Mouse (Mus musculus) neural tube, embryonic 11.5 days (tissue): Measurements from ENCODE around the gene Zfp39. TPM values are rescaled to one million over a fixed set of nuclear protein-coding genes. Genes with fewer than 3 reads are reported as not detected.
A peak's percentile ranks its signal among the peaks of the same experiment; 100 is the strongest.

Experiments
- ATAC-seq: fragments of 200-750 bp; cut with Nextera tagmentation; 2 replicates; pipeline ENCODE4 v1.8.0; 2017; ENCODE audit warnings: moderate number of reproducible peaks, mild to moderate bottlenecking, moderate TSS enrichment, moderate library complexity; ENCODE audit not compliant: insufficient read depth, low FRiP score, low TSS enrichment
- DNase-seq: peaks from one replicate; pipeline ENCODE4 v3.0.0-alpha.2; 2015; ENCODE audit warnings: low spot score
- H3K27ac ChIP-seq: fragments of 300-500 bp; sonication (generic); 2 replicates; pipeline ENCODE4 v1.5.1; 2014; ENCODE audit warnings: low read depth, mild to moderate bottlenecking, low read length
- H3K27me3 ChIP-seq: fragments of 300-500 bp; sonication (generic); 2 replicates; pipeline ENCODE4 v1.6.1; 2014; ENCODE audit warnings: mild to moderate bottlenecking, low read length, mixed read lengths; ENCODE audit not compliant: control insufficient read depth, insufficient read depth
- H3K36me3 ChIP-seq: fragments of 300-500 bp; sonication (generic); 2 replicates; pipeline ENCODE4 v1.6.1; 2014; ENCODE audit warnings: mild to moderate bottlenecking, low read length, moderate library complexity, mixed read lengths; ENCODE audit not compliant: control insufficient read depth, insufficient read depth
- H3K4me1 ChIP-seq: fragments of 300-500 bp; sonication (generic); 2 replicates; pipeline ENCODE4 v1.6.1; 2014; ENCODE audit warnings: low read length, mixed read lengths; ENCODE audit not compliant: control insufficient read depth, insufficient read depth
- H3K4me2 ChIP-seq: fragments of 300-500 bp; sonication (generic); 2 replicates; pipeline ENCODE4 v1.6.1; 2014; ENCODE audit warnings: low read depth, mild to moderate bottlenecking, moderate library complexity
- H3K4me3 ChIP-seq: fragments of 300-500 bp; sonication (generic); 2 replicates; pipeline ENCODE4 v1.5.1; 2014; ENCODE audit warnings: low read depth, low read length
- H3K9ac ChIP-seq: fragments of 300-500 bp; sonication (generic); 2 replicates; pipeline ENCODE4 v1.6.1; 2014; ENCODE audit warnings: mild to moderate bottlenecking, low read length
- H3K9me3 ChIP-seq: fragments of 300-500 bp; sonication (generic); 2 replicates; pipeline ENCODE4 v1.6.1; 2016; ENCODE audit warnings: low read length; ENCODE audit not compliant: control insufficient read depth
- WGBS: fragments of 180-500 bp; shearing (Covaris S2); extraction: QIAGEN DNeasy Blood & Tissue Kit; methylation state at CpG from one replicate; pipeline ENCODE4 v1.1.7; 2014; 5-methylcytosine and 5-hydroxymethylcytosine counted together
- polyA plus RNA-seq: library from polyadenylated mRNA; unstranded; fragments of >200 nt; fragmentation: Nextera tagmentation; extraction: Ambion mirVana; gene quantifications from 2 replicates; pipeline ENCODE4 v1.2.1, GENCODE M21; 2014

The Zfp39 gene
- polyA plus RNA-seq, 1 experiment from 2014 or later = 7.2 TPM

DNA sequence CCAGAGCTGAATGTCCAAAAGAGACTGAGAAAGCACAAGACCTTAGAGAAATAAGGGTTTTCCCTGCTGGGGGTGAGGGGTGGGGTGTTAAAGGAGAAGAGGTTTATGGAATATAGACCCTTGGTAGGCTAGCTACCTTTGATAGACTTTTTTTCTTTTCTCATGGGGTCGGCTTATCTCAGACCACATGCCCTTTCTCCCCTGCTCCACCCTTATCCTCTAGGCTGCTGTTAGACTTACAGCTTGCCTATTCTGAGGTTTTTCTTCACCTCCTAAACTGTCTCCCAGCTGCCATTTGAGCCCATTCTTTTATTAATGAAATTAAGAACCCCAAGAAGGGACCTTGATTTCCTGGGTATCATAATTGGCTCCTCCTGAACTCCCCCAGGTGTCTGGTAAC lies 9.8 kb upstream of the Zfp39 start:
- 83% methylated on average over 1 of the region's 1 CpGs for WGBS
- Histone ChIP-seq H3K4me1 (no peaks in the 10 kb centered on the region), H3K27me3 (no peaks in the 10 kb centered on the region), H3K9ac (no peak overlapping the region), H3K36me3 (no peaks in the 10 kb centered on the region), H3K4me3 (no peak overlapping the region), H3K9me3 (no peaks in the 10 kb centered on the region), H3K27ac (no peak overlapping the region), H3K4me2 (no peak overlapping the region)
- ATAC-seq = no peak
- DNase-seq = no peak

DNA sequence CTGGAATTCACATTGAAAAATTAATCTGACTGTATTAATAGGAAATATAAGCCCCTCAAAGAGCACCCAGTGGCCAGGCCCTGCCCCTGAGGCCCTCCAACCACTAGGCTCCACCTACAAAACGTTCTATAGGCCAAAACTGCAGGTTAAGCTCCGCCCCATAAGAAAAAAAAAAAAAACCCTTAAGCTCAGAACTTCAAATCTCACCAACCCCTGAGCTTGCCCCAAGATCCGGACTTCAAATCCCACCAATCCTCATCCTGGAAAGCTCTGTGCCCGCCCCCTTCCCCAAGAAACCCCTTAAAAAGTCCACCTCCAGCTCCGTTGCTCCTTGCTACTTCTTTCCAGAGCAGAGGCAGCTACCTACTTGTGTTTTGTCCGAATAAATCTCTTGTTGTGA lies 813 bp upstream of the Zfp39 start:
- Histone ChIP-seq H3K9ac (no peak overlapping the region), H3K4me3 (no peak overlapping the region), H3K27ac (no peak overlapping the region), H3K4me2 (no peak overlapping the region), H3K9me3 (no peaks in the 10 kb centered on the region), H3K4me1 (peaks cover 6% of the 10 kb centered on the region; the same call in 1 of the 2 replicates), H3K36me3 (no peaks in the 10 kb centered on the region), H3K27me3 (no peaks in the 10 kb centered on the region)
- DNase-seq (peak; percentile 32), ATAC-seq (no peak)
- WGBS = 45% methylated on average over 6 of the region's 6 CpGs

GRCm38 (mm10) chr11:58904410-58904718 lies 339 bp upstream of the Zfp39 start:
- no peaks in the 10 kb centered on the region for H3K36me3 ChIP-seq
- 6% methylated on average over 8 of the region's 8 CpGs for WGBS
- DNase-seq = no peak
- ATAC-seq = 0 out of 2 replicates have a peak, but pooled peaks have one; percentile 27
- peaks cover 6% of the 10 kb centered on the region; the same call in 1 of the 2 replicates for H3K4me1 ChIP-seq
- H3K4me3 ChIP-seq = peak overlapping the region; percentile 76
- H3K4me2 ChIP-seq = peak overlapping the region; percentile 49
- no peak overlapping the region for H3K9ac ChIP-seq
- H3K9me3 ChIP-seq = no peaks in the 10 kb centered on the region
- H3K27ac ChIP-seq = no peak overlapping the region
- H3K27me3 ChIP-seq = no peaks in the 10 kb centered on the region

GRCm38 (mm10) chr11:58901080-58901479 lies 2.9 kb downstream of the Zfp39 start:
- Histone ChIP-seq H3K36me3 (no peaks in the 10 kb centered on the region), H3K27ac (no peak overlapping the region), H3K9me3 (no peaks in the 10 kb centered on the region), H3K9ac (no peak overlapping the region), H3K4me2 (no peak overlapping the region), H3K27me3 (no peaks in the 10 kb centered on the region), H3K4me1 (peaks cover 6% of the 10 kb centered on the region; the same call in 1 of the 2 replicates), H3K4me3 (no peak overlapping the region)
- DNase-seq = no peak
- no peak for ATAC-seq

GRCm38 (mm10) chr11:58897485-58897884 lies 6.5 kb downstream of the Zfp39 start:
- H3K9me3 ChIP-seq = no peaks in the 10 kb centered on the region
- DNase-seq (no peak), ATAC-seq (no peak)
- H3K4me2 ChIP-seq = no peak overlapping the region
- no peak overlapping the region for H3K9ac ChIP-seq
- no peaks in the 10 kb centered on the region for H3K4me1 ChIP-seq
- H3K27ac ChIP-seq = no peak overlapping the region
- no peaks in the 10 kb centered on the region for H3K36me3 ChIP-seq
- no peaks in the 10 kb centered on the region for H3K27me3 ChIP-seq
- no peak overlapping the region for H3K4me3 ChIP-seq
- 85% methylated on average over 6 of the region's 6 CpGs for WGBS

GRCm38 (mm10) chr11:58894456-58894855 lies 9.6 kb downstream of the Zfp39 start:
- 63% methylated on average over 6 of the region's 6 CpGs for WGBS
- no peaks in the 10 kb centered on the region for H3K9me3 ChIP-seq
- H3K4me3 ChIP-seq = no peak overlapping the region
- H3K9ac ChIP-seq = no peak overlapping the region
- DNase-seq = no peak
- H3K36me3 ChIP-seq = peaks cover 8% of the 10 kb centered on the region
- H3K27me3 ChIP-seq = no peaks in the 10 kb centered on the region
- no peak for ATAC-seq
- no peaks in the 10 kb centered on the region for H3K4me1 ChIP-seq
- H3K27ac ChIP-seq = no peak overlapping the region
- no peak overlapping the region for H3K4me2 ChIP-seq

DNA sequence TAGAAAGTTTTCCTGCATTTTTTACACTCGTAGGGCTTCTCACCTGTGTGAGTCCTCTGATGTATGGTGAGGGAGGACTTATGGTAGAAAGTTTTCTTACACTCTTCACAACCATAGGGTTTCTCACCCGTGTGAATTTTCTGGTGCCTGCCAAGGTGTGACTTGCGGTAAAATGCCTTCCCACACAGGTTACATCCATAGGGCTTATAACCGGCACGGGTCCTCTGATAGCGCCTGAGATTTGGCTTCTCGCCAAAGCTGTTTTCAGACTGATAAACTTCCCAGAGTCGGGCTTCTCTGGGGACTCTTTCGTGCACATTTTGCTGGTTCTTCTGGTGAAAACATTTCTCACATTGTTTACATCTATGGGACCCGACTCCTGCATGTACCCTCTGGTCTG lies 13.5 kb downstream of the Zfp39 start:
- Histone ChIP-seq H3K27ac (no peak overlapping the region), H3K4me2 (no peak overlapping the region), H3K4me1 (no peaks in the 10 kb centered on the region), H3K9ac (no peak overlapping the region), H3K27me3 (no peaks in the 10 kb centered on the region), H3K36me3 (peaks cover 8% of the 10 kb centered on the region), H3K9me3 (no peaks in the 10 kb centered on the region), H3K4me3 (no peak overlapping the region)
- 96% methylated on average over 10 of the region's 10 CpGs for WGBS
- ATAC-seq = no peak
- no peak for DNase-seq

GRCm38 (mm10) chr11:58883756-58884155 lies 20.3 kb downstream of the Zfp39 start:
- H3K4me3 ChIP-seq = no peak overlapping the region
- no peaks in the 10 kb centered on the region for H3K4me1 ChIP-seq
- H3K27me3 ChIP-seq = no peaks in the 10 kb centered on the region
- WGBS = 86% methylated on average over 8 of the region's 8 CpGs
- H3K36me3 ChIP-seq = no peaks in the 10 kb centered on the region; the same call in 1 of the 2 replicates
- H3K4me2 ChIP-seq = no peak overlapping the region
- DNase-seq (no peak), ATAC-seq (no peak)
- H3K27ac ChIP-seq = no peak overlapping the region
- no peak overlapping the region for H3K9ac ChIP-seq
- no peaks in the 10 kb centered on the region for H3K9me3 ChIP-seq

DNA sequence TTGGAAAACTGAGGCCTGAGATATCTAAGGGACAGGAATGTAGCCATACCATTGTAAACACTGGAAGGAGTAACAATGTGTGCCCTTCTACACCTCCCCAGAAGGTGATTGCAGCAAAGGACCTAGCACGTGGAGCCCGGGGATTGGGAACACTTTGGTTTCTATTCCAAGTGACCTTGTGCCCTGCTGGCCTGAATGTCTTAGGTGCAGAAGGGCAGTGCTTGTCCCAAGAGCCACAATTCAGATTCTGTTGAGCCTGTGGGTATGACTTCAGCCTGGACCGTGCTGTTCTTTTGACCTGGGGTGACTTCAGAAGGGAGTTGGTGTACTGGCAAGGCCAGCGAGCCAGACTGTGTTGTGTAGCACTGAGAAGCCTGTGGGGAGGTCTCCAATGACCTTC lies 33.1 kb downstream of the Zfp39 start:
- H3K4me1 ChIP-seq = peaks cover 7% of the 10 kb centered on the region; the same call in 1 of the 2 replicates
- DNase-seq = no peak
- H3K9ac ChIP-seq = no peak overlapping the region
- no peak overlapping the region for H3K4me3 ChIP-seq
- 87% methylated on average over 4 of the region's 4 CpGs for WGBS
- H3K27ac ChIP-seq = no peak overlapping the region
- no peak for ATAC-seq
- no peaks in the 10 kb centered on the region for H3K36me3 ChIP-seq
- no peaks in the 10 kb centered on the region for H3K27me3 ChIP-seq
- no peaks in the 10 kb centered on the region for H3K9me3 ChIP-seq
- H3K4me2 ChIP-seq = no peak overlapping the region
